Mouse (Mus musculus): ENCODE measurements at regions not wholly inside any gene's neighbourhood (a gene's known extent, or its start where the extent isn't known, plus 50 kb on each side); places are given as distances from the start of the nearest gene placed in this dataset.
"Not testable (repeated sequence)": the region's sequence is repeated elsewhere in the genome, so short reads cannot be mapped to it uniquely, and the experiment has no call there.

DNA sequence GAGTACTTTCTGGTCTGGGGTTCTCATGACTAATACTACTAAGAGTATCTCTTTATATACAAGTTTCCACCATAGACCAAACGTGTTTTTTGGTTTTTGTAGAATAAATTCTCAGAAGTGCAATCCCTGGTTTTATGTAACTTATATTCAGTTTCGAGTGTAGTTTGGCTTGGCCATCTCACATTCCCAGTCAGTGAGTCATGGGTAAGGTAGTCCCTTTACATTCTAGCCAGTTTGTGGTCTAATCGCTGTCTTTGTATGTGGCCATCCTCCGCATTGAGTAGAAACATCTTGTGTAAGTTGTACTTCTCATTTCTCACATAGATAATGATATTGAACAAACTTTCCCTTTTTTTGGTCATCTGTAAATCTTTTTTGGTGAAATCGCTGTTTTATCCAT, 88.3 kb downstream of the Anxa5 start:
- no peak overlapping the region for H3K4me3 ChIP-seq (replicated peaks)
- no peak for ATAC-seq (ENCODE audit: insufficient number of reproducible peaks, low FRiP score, low TSS enrichment, low read depth)
- no peaks in the 10 kb centered on the region for H3K4me1 ChIP-seq
- no peaks in the 10 kb centered on the region for H3K9me3 ChIP-seq (replicated peaks)
- WGBS = 85% methylated on average over 5 of the region's 5 CpGs
- no peak overlapping the region for H3K9ac ChIP-seq
- no peaks in the 10 kb centered on the region for H3K36me3 ChIP-seq
- H3K4me2 ChIP-seq (replicated peaks) = no peak overlapping the region
- no peaks in the 10 kb centered on the region for H3K27me3 ChIP-seq
- no peak overlapping the region for H3K27ac ChIP-seq (replicated peaks)

DNA sequence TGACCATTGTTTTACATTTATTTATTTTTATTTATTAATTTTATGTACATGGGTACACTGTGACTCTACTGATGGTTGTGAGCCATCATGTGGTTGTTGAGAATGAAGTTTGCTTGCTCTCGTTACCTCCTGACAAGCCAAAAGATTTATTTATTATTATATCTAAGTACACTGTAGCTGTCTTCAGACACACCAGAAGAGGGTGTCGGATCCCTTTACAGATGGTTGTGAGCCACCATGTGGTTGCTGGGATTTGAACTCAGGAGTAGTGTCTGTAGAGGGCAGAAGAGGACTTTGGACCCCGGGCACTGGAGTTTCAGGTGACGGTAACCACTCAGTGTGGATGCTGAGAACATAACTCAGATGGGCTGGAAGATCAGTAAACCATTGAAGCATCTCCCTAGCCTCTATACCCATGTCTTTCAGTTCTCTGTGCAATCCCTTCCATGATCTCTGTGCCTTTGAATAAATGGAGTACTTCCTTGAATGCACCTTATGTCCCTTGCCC, 92.2 kb downstream of the Anxa5 start:
- Histone ChIP-seq H3K36me3 (no peaks in the 10 kb centered on the region), H3K27ac (replicated peaks) (no peak overlapping the region), H3K9me3 (replicated peaks) (no peaks in the 10 kb centered on the region), H3K4me3 (replicated peaks) (no peak overlapping the region), H3K4me2 (replicated peaks) (no peak overlapping the region), H3K4me1 (no peaks in the 10 kb centered on the region), H3K27me3 (no peaks in the 10 kb centered on the region), H3K9ac (no peak overlapping the region)
- ATAC-seq (ENCODE audit: insufficient number of reproducible peaks, low FRiP score, low TSS enrichment, low read depth) = no peak
- 81% methylated on average over 4 of the region's 4 CpGs for WGBS

DNA sequence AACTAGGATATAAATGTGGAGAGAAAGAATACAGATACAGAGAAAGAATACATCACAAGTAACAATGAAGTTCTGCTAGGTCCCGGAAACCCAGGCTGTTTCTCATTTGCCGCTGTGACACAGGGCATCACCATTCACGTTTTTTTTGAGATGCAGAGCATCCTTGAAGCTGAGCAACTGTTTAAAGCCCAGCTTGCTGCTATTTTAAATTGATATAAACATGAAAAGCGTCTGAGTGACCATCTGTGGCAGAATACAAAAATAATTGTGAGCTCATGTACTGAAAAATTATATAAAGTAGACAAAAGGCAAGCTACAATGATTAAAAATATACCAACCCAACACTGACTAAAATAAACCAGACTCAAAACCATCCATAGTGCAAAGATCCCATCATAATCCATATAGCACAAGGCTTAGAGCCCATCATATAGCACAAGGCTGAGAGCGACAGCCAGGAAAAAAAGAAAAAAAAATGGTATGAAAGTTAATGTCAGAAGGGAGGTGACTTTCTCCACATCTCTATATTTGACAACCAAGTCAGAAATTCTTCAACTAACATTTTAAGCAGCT, 94.0 kb downstream of the Anxa5 start:
- H3K9ac ChIP-seq = no peak overlapping the region

GRCm38 (mm10) chr3:36375722-36376121, 100.0 kb downstream of the Anxa5 start:
- Histone ChIP-seq H3K27ac (replicated peaks) (no peak overlapping the region), H3K36me3 (no peaks in the 10 kb centered on the region), H3K9me3 (replicated peaks) (no peaks in the 10 kb centered on the region), H3K4me3 (replicated peaks) (no peak overlapping the region), H3K4me2 (replicated peaks) (no peak overlapping the region), H3K27me3 (no peaks in the 10 kb centered on the region), H3K4me1 (no peaks in the 10 kb centered on the region), H3K9ac (no peak overlapping the region)
- no peak for ATAC-seq (ENCODE audit: insufficient number of reproducible peaks, low FRiP score, low TSS enrichment, low read depth)
- 76% methylated on average over 2 of the region's 2 CpGs for WGBS

More for the DNA sequence above, 94.0 kb downstream of the Anxa5 start:
- H3K36me3 ChIP-seq = no peaks in the 10 kb centered on the region
- ATAC-seq (ENCODE audit: insufficient number of reproducible peaks, low FRiP score, low TSS enrichment, low read depth) = no peak
- H3K27ac ChIP-seq (replicated peaks) = no peak overlapping the region
- 63% methylated on average over 5 of the region's 5 CpGs for WGBS
- no peak overlapping the region for H3K4me2 ChIP-seq (replicated peaks)
- H3K27me3 ChIP-seq = no peaks in the 10 kb centered on the region
- H3K4me1 ChIP-seq = no peaks in the 10 kb centered on the region
- H3K4me3 ChIP-seq (replicated peaks) = no peak overlapping the region
- no peaks in the 10 kb centered on the region for H3K9me3 ChIP-seq (replicated peaks)

DNA sequence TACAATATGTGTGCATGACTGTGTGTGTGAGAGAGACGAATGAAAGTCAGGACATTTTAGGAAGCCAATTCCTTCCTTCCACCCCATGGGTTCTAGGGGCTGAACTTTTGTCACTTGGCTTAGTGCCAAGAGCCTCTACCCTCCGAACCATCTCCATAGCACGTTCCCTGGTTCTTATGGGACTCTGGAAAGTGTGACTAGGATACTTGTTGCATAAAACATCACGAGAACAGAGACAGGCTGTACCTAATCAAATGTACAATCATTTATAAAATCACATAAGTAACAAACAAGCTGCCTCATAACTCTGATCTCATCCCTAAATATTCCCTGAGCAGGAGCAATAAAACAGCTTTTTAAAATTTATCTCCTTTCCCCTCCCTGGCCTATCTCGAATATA, 100.8 kb downstream of the Anxa5 start:
- WGBS = 57% methylated on average over 5 of the region's 5 CpGs
- no peaks in the 10 kb centered on the region for H3K9me3 ChIP-seq (replicated peaks)
- no peaks in the 10 kb centered on the region for H3K36me3 ChIP-seq
- no peak overlapping the region for H3K9ac ChIP-seq
- no peaks in the 10 kb centered on the region for H3K27me3 ChIP-seq
- no peak overlapping the region for H3K4me2 ChIP-seq (replicated peaks)
- H3K27ac ChIP-seq (replicated peaks) = no peak overlapping the region
- no peak overlapping the region for H3K4me3 ChIP-seq (replicated peaks)
- H3K4me1 ChIP-seq = no peaks in the 10 kb centered on the region
- ATAC-seq (ENCODE audit: insufficient number of reproducible peaks, low FRiP score, low TSS enrichment, low read depth) = no peak

DNA sequence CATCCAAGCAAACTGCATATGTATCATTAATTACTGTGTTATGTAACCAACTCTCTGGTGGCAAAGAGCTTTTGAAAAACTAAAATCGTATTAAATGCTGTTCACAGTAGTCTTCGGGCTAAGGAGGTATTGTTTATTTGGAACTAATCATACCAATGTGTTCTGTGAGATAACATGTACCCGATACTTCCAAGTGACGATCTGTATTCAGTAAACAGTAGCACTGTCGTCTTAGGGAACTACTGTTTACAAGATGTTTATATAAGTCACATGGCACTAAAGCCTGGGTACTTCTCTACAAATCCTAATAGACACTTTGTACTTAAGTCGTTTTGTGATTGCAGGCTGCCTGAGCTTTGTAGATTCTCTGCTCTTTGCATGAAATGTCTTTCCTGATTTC, 114.8 kb downstream of the Anxa5 start:
- Histone ChIP-seq H3K27ac (replicated peaks) (no peak overlapping the region), H3K36me3 (no peaks in the 10 kb centered on the region), H3K9me3 (replicated peaks) (no peaks in the 10 kb centered on the region), H3K4me3 (replicated peaks) (no peak overlapping the region), H3K4me1 (no peaks in the 10 kb centered on the region), H3K4me2 (replicated peaks) (no peak overlapping the region), H3K9ac (no peak overlapping the region), H3K27me3 (no peaks in the 10 kb centered on the region)
- no peak for ATAC-seq (ENCODE audit: insufficient number of reproducible peaks, low FRiP score, low TSS enrichment, low read depth)
- WGBS = 65% methylated on average over 6 of the region's 6 CpGs

- H3K27ac ChIP-seq (replicated peaks); H3K4me2 ChIP-seq (replicated peaks); H3K27me3 ChIP-seq; H3K9ac ChIP-seq; H3K4me3 ChIP-seq (replicated peaks); H3K36me3 ChIP-seq; ATAC-seq (ENCODE audit: insufficient number of reproducible peaks, low FRiP score, low TSS enrichment, low read depth); H3K9me3 ChIP-seq (replicated peaks); H3K4me1 ChIP-seq: not testable (repeated sequence)
- 84% methylated on average over 3 of the region's 3 CpGs for WGBS
These were observed 121.5 kb downstream of the Anxa5 start for GRCm38 (mm10) chr3:36354201-36354600.

- no peaks in the 10 kb centered on the region for H3K4me1 ChIP-seq
- H3K4me3 ChIP-seq (replicated peaks) = no peak overlapping the region
- H3K27me3 ChIP-seq = no peaks in the 10 kb centered on the region
- H3K9ac ChIP-seq = no peak overlapping the region
- no peak overlapping the region for H3K27ac ChIP-seq (replicated peaks)
- no peak for ATAC-seq (ENCODE audit: insufficient number of reproducible peaks, low FRiP score, low TSS enrichment, low read depth)
- H3K9me3 ChIP-seq (replicated peaks) = no peaks in the 10 kb centered on the region
- H3K4me2 ChIP-seq (replicated peaks) = no peak overlapping the region
- H3K36me3 ChIP-seq = no peaks in the 10 kb centered on the region
- WGBS = 46% methylated on average over 4 of the region's 4 CpGs
These were observed 123.5 kb downstream of the Anxa5 start for GRCm38 (mm10) chr3:36352032-36352742.

DNA sequence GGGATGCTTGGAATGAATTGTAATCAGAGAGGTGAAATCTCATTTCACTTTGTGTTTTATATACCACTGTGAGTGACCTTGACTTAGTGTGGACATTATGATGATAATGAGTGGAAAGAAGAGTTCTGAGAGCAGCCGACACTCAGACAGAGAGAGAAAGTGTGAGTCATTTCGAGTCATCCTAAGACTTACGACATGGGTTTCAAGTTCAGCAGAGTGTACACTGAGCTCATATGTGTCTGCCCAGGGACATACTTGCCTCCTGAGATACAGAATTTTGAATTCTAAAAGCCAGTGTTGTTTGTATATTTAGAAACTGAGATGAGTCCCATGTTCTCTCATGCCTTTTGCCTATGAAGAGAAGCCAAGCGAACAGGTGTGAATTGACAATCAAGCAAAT, 126.6 kb downstream of the Anxa5 start:
- no peak overlapping the region for H3K9ac ChIP-seq
- H3K36me3 ChIP-seq = no peaks in the 10 kb centered on the region
- H3K4me3 ChIP-seq (replicated peaks) = no peak overlapping the region
- H3K4me2 ChIP-seq (replicated peaks) = no peak overlapping the region
- H3K4me1 ChIP-seq = no peaks in the 10 kb centered on the region
- H3K9me3 ChIP-seq (replicated peaks) = no peaks in the 10 kb centered on the region
- no peak for ATAC-seq (ENCODE audit: insufficient number of reproducible peaks, low FRiP score, low TSS enrichment, low read depth)
- H3K27ac ChIP-seq (replicated peaks) = no peak overlapping the region
- WGBS = 86% methylated on average over 4 of the region's 4 CpGs
- H3K27me3 ChIP-seq = no peaks in the 10 kb centered on the region

DNA sequence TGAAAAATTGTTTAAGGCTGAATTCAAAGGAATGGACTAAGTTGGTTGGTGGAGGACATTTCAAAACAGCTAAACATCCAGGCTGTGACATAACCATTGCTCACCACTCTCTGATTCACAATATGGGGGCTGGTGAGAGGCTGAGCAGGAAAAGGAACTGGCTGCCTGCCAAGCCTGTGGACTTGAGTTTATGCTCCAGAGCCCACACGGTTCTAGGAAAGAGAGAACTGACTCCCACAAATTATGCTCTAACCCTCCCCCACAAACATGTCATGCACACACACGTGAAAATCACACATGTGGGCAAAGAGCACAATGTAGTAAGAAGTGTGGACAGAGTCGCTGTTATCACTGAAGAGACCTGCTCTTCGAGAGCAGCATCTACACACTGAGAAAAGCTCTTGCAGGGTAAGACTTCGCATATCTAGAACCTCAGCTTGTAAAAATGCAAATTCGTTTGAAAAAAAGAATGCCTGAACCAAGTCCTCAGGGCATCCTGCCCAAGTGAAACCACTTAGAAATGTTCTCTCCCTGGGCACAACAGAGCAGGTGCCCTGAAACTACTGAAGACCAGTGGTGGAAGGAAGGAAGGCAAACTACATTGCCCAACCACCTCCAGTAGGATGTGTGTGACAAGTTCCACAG, 118.9 kb upstream of the Qrfpr start:
- H3K36me3 ChIP-seq = no peaks in the 10 kb centered on the region
- no peak overlapping the region for H3K4me2 ChIP-seq (replicated peaks)
- no peak overlapping the region for H3K9ac ChIP-seq
- no peaks in the 10 kb centered on the region for H3K27me3 ChIP-seq
- no peaks in the 10 kb centered on the region for H3K4me1 ChIP-seq
- H3K4me3 ChIP-seq (replicated peaks) = no peak overlapping the region
- ATAC-seq (ENCODE audit: insufficient number of reproducible peaks, low FRiP score, low TSS enrichment, low read depth) = no peak
- no peaks in the 10 kb centered on the region for H3K9me3 ChIP-seq (replicated peaks)
- no peak overlapping the region for H3K27ac ChIP-seq (replicated peaks)
- WGBS = 59% methylated on average over 6 of the region's 6 CpGs

- Histone ChIP-seq H3K4me1 (no peaks in the 10 kb centered on the region), H3K4me2 (replicated peaks) (no peak overlapping the region), H3K36me3 (no peaks in the 10 kb centered on the region), H3K27me3 (no peaks in the 10 kb centered on the region), H3K9ac (no peak overlapping the region), H3K27ac (replicated peaks) (no peak overlapping the region), H3K9me3 (replicated peaks) (no peaks in the 10 kb centered on the region), H3K4me3 (replicated peaks) (no peak overlapping the region)
- no peak for ATAC-seq (ENCODE audit: insufficient number of reproducible peaks, low FRiP score, low TSS enrichment, low read depth)
- 91% methylated on average over 5 of the region's 5 CpGs for WGBS
These were observed 117.5 kb upstream of the Qrfpr start for GRCm38 (mm10) chr3:36339656-36340055.

All from embryonic facial prominence, embryonic 15.5 days (tissue).